Mouse (Mus musculus) limb, embryonic 12.5 days (tissue): ENCODE data around the gene Gm14548. TPM values are rescaled to one million over a fixed set of nuclear protein-coding genes. Genes with fewer than 3 reads are reported as not detected.
"Not testable (repeated sequence)": the region's sequence is repeated elsewhere in the genome, so short reads cannot be mapped to it uniquely, and the experiment has no call there.

ENCODE experiments used
- ATAC-seq: fragments of 200-750 bp; cut with Nextera tagmentation; 2 replicates; pipeline ENCODE4 v1.8.0; 2017; ENCODE audit warnings: low read depth, moderate TSS enrichment; ENCODE audit not compliant: insufficient number of reproducible peaks, insufficient read depth, low FRiP score, low TSS enrichment
- H3K27ac ChIP-seq: fragments of 300-500 bp; sonication (generic); 2 replicates; pipeline ENCODE4 v1.5.1; 2016; ENCODE audit warnings: mild to moderate bottlenecking, moderate library complexity
- H3K27me3 ChIP-seq: fragments of 300-500 bp; sonication (generic); 2 replicates; pipeline ENCODE4 v1.6.1; 2016; ENCODE audit warnings: mild to moderate bottlenecking, moderate library complexity
- H3K36me3 ChIP-seq: fragments of 300-500 bp; sonication (generic); 2 replicates; pipeline ENCODE4 v1.6.1; 2016; ENCODE audit warnings: mild to moderate bottlenecking, moderate library complexity
- H3K4me1 ChIP-seq: fragments of 300-500 bp; sonication (generic); replicated peaks from 2 replicates; pipeline ENCODE4 v1.6.1; 2016
- H3K4me2 ChIP-seq: fragments of 300-500 bp; sonication (generic); 2 replicates; pipeline ENCODE4 v1.6.1; 2016; ENCODE audit warnings: mild to moderate bottlenecking, moderate library complexity
- H3K4me3 ChIP-seq: fragments of 300-500 bp; sonication (generic); replicated peaks from 2 replicates; pipeline ENCODE4 v1.5.1; 2016; ENCODE audit warnings: mild to moderate bottlenecking
- H3K9ac ChIP-seq: fragments of 300-500 bp; sonication (generic); replicated peaks from 2 replicates; pipeline ENCODE4 v1.6.1; 2016; ENCODE audit warnings: mild to moderate bottlenecking, moderate library complexity
- H3K9me3 ChIP-seq: fragments of 300-500 bp; sonication (generic); 2 replicates; pipeline ENCODE4 v1.6.1; 2016; ENCODE audit warnings: mild to moderate bottlenecking, moderate library complexity
- WGBS: fragments of 180-500 bp; shearing (Covaris S2); methylation state at CpG from one replicate; pipeline ENCODE4 v1.1.7; 2016; 5-methylcytosine and 5-hydroxymethylcytosine counted together
- polyA plus RNA-seq: library from polyadenylated mRNA; unstranded; fragments of >200 nt; fragmentation: Nextera tagmentation; extraction: Ambion mirVana; gene quantifications from 2 replicates; pipeline ENCODE4 v1.2.1, GENCODE M21; 2016

The Gm14548 gene
- not detected in 2 replicates for polyA plus RNA-seq

GRCm38 (mm10) chr7:3898036-3898590 is at the start of gene Gm14548:
TSS of gene Gm14548 (minus strand) at chr7:3898120.
- not testable (repeated sequence) for H3K4me3 ChIP-seq, H3K9ac ChIP-seq, H3K36me3 ChIP-seq, H3K4me1 ChIP-seq, ATAC-seq, H3K9me3 ChIP-seq, H3K27ac ChIP-seq, H3K4me2 ChIP-seq, H3K27me3 ChIP-seq
- 56% methylated on average over 3 of the region's 3 CpGs for WGBS

- no peak overlapping the region for H3K4me2 ChIP-seq
- H3K9ac ChIP-seq: no peak overlapping the region
- ATAC-seq: no peak
- peaks cover 12% of the 10 kb centered on the region; the same call in 1 of the 2 replicates for H3K9me3 ChIP-seq
- no peaks in the 10 kb centered on the region for H3K4me1 ChIP-seq
- no peaks in the 10 kb centered on the region for H3K36me3 ChIP-seq
- H3K27me3 ChIP-seq: no peaks in the 10 kb centered on the region
- H3K4me3 ChIP-seq: no peak overlapping the region
- WGBS: 73% methylated on average over 4 of the region's 4 CpGs
- no peak overlapping the region for H3K27ac ChIP-seq
These were observed 48.2 kb upstream of the Gm14548 start for GRCm38 (mm10) chr7:3946117-3946516.

GRCm38 (mm10) chr7:3940915-3941314 is 43.0 kb upstream of the Gm14548 start:
- no peaks in the 10 kb centered on the region for H3K36me3 ChIP-seq
- ATAC-seq: no peak
- no peaks in the 10 kb centered on the region for H3K27me3 ChIP-seq
- no peak overlapping the region for H3K4me2 ChIP-seq
- no peak overlapping the region for H3K4me3 ChIP-seq
- H3K27ac ChIP-seq: no peak overlapping the region
- H3K4me1 ChIP-seq: no peaks in the 10 kb centered on the region
- peaks cover 11% of the 10 kb centered on the region; the same call in 1 of the 2 replicates for H3K9me3 ChIP-seq
- no peak overlapping the region for H3K9ac ChIP-seq
- 74% methylated on average over 3 of the region's 3 CpGs for WGBS

GRCm38 (mm10) chr7:3939866-3940525 is 42.1 kb upstream of the Gm14548 start:
- Histone ChIP-seq H3K4me1 (no peaks in the 10 kb centered on the region), H3K4me2 (no peak overlapping the region), H3K27me3 (no peaks in the 10 kb centered on the region), H3K9ac (no peak overlapping the region), H3K9me3 (peaks cover 1% of the 10 kb centered on the region; the same call in 1 of the 2 replicates), H3K36me3 (no peaks in the 10 kb centered on the region), H3K4me3 (no peak overlapping the region), H3K27ac (no peak overlapping the region)
- no peak for ATAC-seq
- 69% methylated on average over 1 of the region's 1 CpGs for WGBS

GRCm38 (mm10) chr7:3935473-3935872 is 37.6 kb upstream of the Gm14548 start:
- H3K27me3 ChIP-seq, H3K4me3 ChIP-seq, H3K36me3 ChIP-seq, H3K4me1 ChIP-seq, H3K4me2 ChIP-seq, H3K27ac ChIP-seq, ATAC-seq, H3K9ac ChIP-seq, H3K9me3 ChIP-seq: not testable (repeated sequence)

GRCm38 (mm10) chr7:3915387-3915786 is 17.5 kb upstream of the Gm14548 start, which contains the start of gene Lilra6:
TSS of gene Lilra6 (minus strand) at chr7:3915503.
- 67% methylated on average over 2 of the region's 2 CpGs for WGBS
- ATAC-seq, H3K9ac ChIP-seq: not testable (repeated sequence)

GRCm38 (mm10) chr7:3903704-3904103 is 5.8 kb upstream of the Gm14548 start:
- no peak overlapping the region for H3K9ac ChIP-seq
- no peaks in the 10 kb centered on the region for H3K36me3 ChIP-seq
- H3K4me2 ChIP-seq: no peak overlapping the region
- no peaks in the 10 kb centered on the region for H3K9me3 ChIP-seq
- ATAC-seq: no peak
- H3K4me1 ChIP-seq: no peaks in the 10 kb centered on the region
- no peak overlapping the region for H3K4me3 ChIP-seq
- H3K27ac ChIP-seq: no peak overlapping the region
- 25% methylated on average over 1 of the region's 1 CpGs for WGBS
- H3K27me3 ChIP-seq: no peaks in the 10 kb centered on the region

More at GRCm38 (mm10) chr7:3915387-3915786, 17.5 kb upstream of the Gm14548 start, which contains the start of gene Lilra6:
- not testable (repeated sequence) for H3K4me2 ChIP-seq, H3K27ac ChIP-seq, H3K27me3 ChIP-seq, H3K4me1 ChIP-seq, H3K9me3 ChIP-seq, H3K4me3 ChIP-seq, H3K36me3 ChIP-seq

GRCm38 (mm10) chr7:3875032-3875431 is 22.9 kb downstream of the Gm14548 start:
- not testable (repeated sequence) for H3K9ac ChIP-seq, H3K4me2 ChIP-seq, H3K9me3 ChIP-seq, H3K4me1 ChIP-seq, H3K27ac ChIP-seq, ATAC-seq, H3K36me3 ChIP-seq, H3K4me3 ChIP-seq, H3K27me3 ChIP-seq
- WGBS: no CpG with 5 or more reads among the region's 1 CpGs

- ATAC-seq, H3K27ac ChIP-seq, H3K4me2 ChIP-seq, H3K4me1 ChIP-seq, H3K9me3 ChIP-seq, H3K27me3 ChIP-seq, H3K9ac ChIP-seq, H3K4me3 ChIP-seq, H3K36me3 ChIP-seq: not testable (repeated sequence)
- WGBS: no CpG with 5 or more reads among the region's 2 CpGs
These were observed 53.0 kb downstream of the Gm14548 start, which contains the start of gene Pira2 for GRCm38 (mm10) chr7:3844951-3845350. TSS of gene Pira2 (minus strand) at chr7:3845051.

GRCm38 (mm10) chr7:3837854-3838253 is 60.1 kb downstream of the Gm14548 start:
- not testable (repeated sequence) for H3K36me3 ChIP-seq, ATAC-seq, H3K27ac ChIP-seq, H3K9ac ChIP-seq, H3K4me2 ChIP-seq, H3K9me3 ChIP-seq, H3K4me3 ChIP-seq, H3K27me3 ChIP-seq, H3K4me1 ChIP-seq
- WGBS: no CpG with 5 or more reads among the region's 1 CpGs
